Mouse (Mus musculus) heart, embryonic 16.5 days (tissue): Measurements from ENCODE around the gene Capns1. TPM values are rescaled to one million over a fixed set of nuclear protein-coding genes. Genes with fewer than 3 reads are reported as not detected.
"Not testable (repeated sequence)": the region's sequence is repeated elsewhere in the genome, so short reads cannot be mapped to it uniquely, and the experiment has no call there.

Source experiments
- ATAC-seq: fragments of 200-750 bp; cut with Nextera tagmentation; replicated peaks from 2 replicates; pipeline ENCODE4 v1.8.0; 2017; ENCODE audit warnings: moderate number of reproducible peaks; ENCODE audit not compliant: insufficient read depth, low FRiP score; ENCODE audit errors: extremely low read depth
- H3K27ac ChIP-seq: fragments of 300-500 bp; sonication (generic); 2 replicates; pipeline ENCODE4 v1.5.1; 2014; ENCODE audit warnings: mild to moderate bottlenecking, low read length, control low read depth, moderate library complexity
- H3K27me3 ChIP-seq: fragments of 300-500 bp; sonication (generic); 2 replicates; pipeline ENCODE4 v1.6.1; 2014; ENCODE audit warnings: low read length, mixed read lengths; ENCODE audit not compliant: control insufficient read depth, insufficient read depth
- H3K36me3 ChIP-seq: fragments of 300-500 bp; sonication (generic); 2 replicates; pipeline ENCODE4 v1.6.1; 2014; ENCODE audit not compliant: control insufficient read depth, insufficient read depth
- H3K4me1 ChIP-seq: fragments of 300-500 bp; sonication (generic); 2 replicates; pipeline ENCODE4 v1.6.1; 2014; ENCODE audit warnings: low read length, mixed read lengths; ENCODE audit not compliant: control insufficient read depth, insufficient read depth
- H3K4me2 ChIP-seq: fragments of 300-500 bp; sonication (generic); 2 replicates; pipeline ENCODE4 v1.6.1; 2014; ENCODE audit warnings: low read depth, mild to moderate bottlenecking, control low read depth, low read length
- H3K4me3 ChIP-seq: fragments of 300-500 bp; sonication (generic); 2 replicates; pipeline ENCODE4 v1.5.1; 2014; ENCODE audit warnings: mild to moderate bottlenecking, control low read depth, low read length
- H3K9ac ChIP-seq: fragments of 300-500 bp; sonication (generic); 2 replicates; pipeline ENCODE4 v1.6.1; 2014; ENCODE audit warnings: low read length, control low read depth
- H3K9me3 ChIP-seq: fragments of 300-500 bp; sonication (generic); replicated peaks from 2 replicates; pipeline ENCODE4 v1.6.1; 2016; ENCODE audit warnings: low read length; ENCODE audit not compliant: control insufficient read depth
- WGBS: fragments of 180-500 bp; shearing (Covaris S2); extraction: QIAGEN DNeasy Blood & Tissue Kit; methylation state at CpG from one replicate; pipeline ENCODE4 v1.1.7; 2014; 5-methylcytosine and 5-hydroxymethylcytosine counted together
- polyA plus RNA-seq: library from polyadenylated mRNA; unstranded; fragments of >200 nt; fragmentation: Nextera tagmentation; extraction: Ambion mirVana; gene quantifications from 2 replicates; pipeline ENCODE4 v1.2.1, GENCODE M21; 2015

Gene Capns1
- polyA plus RNA-seq, 1 experiment from 2014 or later = 85.4 TPM

GRCm38 (mm10) chr7:30188344-30189115 is 10.1 kb downstream of the Capns1 start:
- no peak overlapping the region for H3K9ac ChIP-seq
- H3K27ac ChIP-seq = no peak overlapping the region
- H3K36me3 ChIP-seq = peaks cover 47% of the 10 kb centered on the region
- ATAC-seq = no peak
- H3K4me2 ChIP-seq = no peak overlapping the region
- H3K9me3 ChIP-seq = no peaks in the 10 kb centered on the region
- WGBS = 65% methylated on average over 12 of the region's 12 CpGs
- H3K4me3 ChIP-seq = no peak overlapping the region
- no peaks in the 10 kb centered on the region for H3K27me3 ChIP-seq
- peaks cover 15% of the 10 kb centered on the region for H3K4me1 ChIP-seq

GRCm38 (mm10) chr7:30184641-30185348 is 13.8 kb downstream of the Capns1 start:
- Histone ChIP-seq H3K4me3 (peak overlapping the region; percentile 56), H3K4me1 (peaks cover 8% of the 10 kb centered on the region; the same call in 1 of the 2 replicates), H3K9me3 (no peaks in the 10 kb centered on the region), H3K36me3 (peaks cover 27% of the 10 kb centered on the region), H3K9ac (peak overlapping the region; percentile 78), H3K27ac (peak overlapping the region; percentile 77), H3K27me3 (no peaks in the 10 kb centered on the region), H3K4me2 (peak overlapping the region; percentile 59)
- WGBS = 64% methylated on average over 13 of the region's 13 CpGs
- ATAC-seq = no peak

- Histone ChIP-seq H3K4me3 (peak within 1 kb of the TSS; percentile 56), H3K9me3 (no peaks in the 10 kb centered on the region), H3K4me2 (peak within 1 kb of the TSS; percentile 59), H3K4me1 (peaks cover 8% of the 10 kb centered on the region; the same call in 1 of the 2 replicates), H3K36me3 (peaks cover 23% of the 10 kb centered on the region), H3K9ac (peak within 1 kb of the TSS; percentile 78), H3K27me3 (no peaks in the 10 kb centered on the region), H3K27ac (peak within 1 kb of the TSS; percentile 77)
- ATAC-seq = peak; percentile 88
- WGBS = under 1% methylated on average over 11 of the region's 11 CpGs
Measured at GRCm38 (mm10) chr7:30183879-30184289, 14.7 kb downstream of the Capns1 start, which contains the start of gene Cox7a1. Cox7a1 (plus strand) TSS chr7:30184144.

- H3K4me1 ChIP-seq, H3K4me3 ChIP-seq, H3K27me3 ChIP-seq, H3K9ac ChIP-seq, ATAC-seq, H3K27ac ChIP-seq, H3K4me2 ChIP-seq, H3K9me3 ChIP-seq: not testable (repeated sequence)
- peaks cover 23% of the 10 kb centered on the region for H3K36me3 ChIP-seq
- WGBS = 68% methylated on average over 6 of the region's 7 CpGs
Measured at GRCm38 (mm10) chr7:30183189-30183588, 15.4 kb downstream of the Capns1 start.

GRCm38 (mm10) chr7:30181929-30182328 is 16.7 kb downstream of the Capns1 start:
- H3K9ac ChIP-seq, H3K27me3 ChIP-seq, ATAC-seq, H3K9me3 ChIP-seq, H3K4me1 ChIP-seq, H3K27ac ChIP-seq, H3K4me3 ChIP-seq, H3K4me2 ChIP-seq: not testable (repeated sequence)
- 92% methylated on average over 10 of the region's 10 CpGs for WGBS
- peaks cover 21% of the 10 kb centered on the region for H3K36me3 ChIP-seq

GRCm38 (mm10) chr7:30181308-30181707 is 17.3 kb downstream of the Capns1 start:
- Histone ChIP-seq H3K4me1 (peaks cover 8% of the 10 kb centered on the region; the same call in 1 of the 2 replicates), H3K4me3 (no peak overlapping the region)
- 4% methylated on average over 4 of the region's 4 CpGs for WGBS

GRCm38 (mm10) chr7:30178256-30178655 is 20.4 kb downstream of the Capns1 start:
- no peak overlapping the region for H3K27ac ChIP-seq
- no peak for ATAC-seq
- H3K4me2 ChIP-seq = no peak overlapping the region
- H3K9me3 ChIP-seq = no peaks in the 10 kb centered on the region
- H3K4me3 ChIP-seq = no peak overlapping the region
- H3K9ac ChIP-seq = no peak overlapping the region
- H3K36me3 ChIP-seq = peaks cover 22% of the 10 kb centered on the region
- 62% methylated on average over 11 of the region's 11 CpGs for WGBS
- no peaks in the 10 kb centered on the region for H3K27me3 ChIP-seq
- H3K4me1 ChIP-seq = no peaks in the 10 kb centered on the region

More at GRCm38 (mm10) chr7:30181308-30181707, 17.3 kb downstream of the Capns1 start:
- no peak overlapping the region for H3K27ac ChIP-seq
- no peaks in the 10 kb centered on the region for H3K27me3 ChIP-seq
- H3K36me3 ChIP-seq = peaks cover 17% of the 10 kb centered on the region
- ATAC-seq = no peak
- H3K9ac ChIP-seq = no peak overlapping the region
- H3K9me3 ChIP-seq = no peaks in the 10 kb centered on the region
- H3K4me2 ChIP-seq = no peak overlapping the region

- no peak for ATAC-seq
- H3K4me2 ChIP-seq = no peak overlapping the region
- H3K9ac ChIP-seq = no peak overlapping the region
- WGBS = 70% methylated on average over 12 of the region's 12 CpGs
- H3K4me1 ChIP-seq = no peaks in the 10 kb centered on the region
- no peak overlapping the region for H3K27ac ChIP-seq
- H3K27me3 ChIP-seq = no peaks in the 10 kb centered on the region
- H3K36me3 ChIP-seq = peaks cover 22% of the 10 kb centered on the region
- no peak overlapping the region for H3K4me3 ChIP-seq
- no peaks in the 10 kb centered on the region for H3K9me3 ChIP-seq
Measured at GRCm38 (mm10) chr7:30176474-30176873, 22.1 kb downstream of the Capns1 start.
